Mouse (Mus musculus) CH12.LX (cell line): Measurements from ENCODE around the gene Uvrag.

Experiments used
- CHD2 ChIP-seq: IDR thresholded peaks from 2 replicates; pipeline ENCODE4 v1.6.1; 2011; ENCODE audit warnings: low read length, improper control_type of control experiment
- CTCF ChIP-seq, 2 experiments: IDR thresholded peaks in 1 of 2; conservative IDR thresholded peaks in 1 of 2; 2 replicates each; pipeline ENCODE4 v1.5.1; 2011 to 2012; ENCODE audit warnings: low read depth in 2 of 2, low read length in 2 of 2, improper control_type of control experiment in 1 of 2, inconsistent platforms in 1 of 2, mild to moderate bottlenecking in 1 of 2, moderate library complexity in 1 of 2
- E2F4 ChIP-seq: IDR thresholded peaks from 2 replicates; pipeline ENCODE4 v1.6.1; 2011; ENCODE audit warnings: low read depth, low read length, improper control_type of control experiment; ENCODE audit not compliant: insufficient replicate concordance
- JUND ChIP-seq: conservative IDR thresholded peaks from 2 replicates; pipeline ENCODE4 v1.6.1; 2011; ENCODE audit warnings: low read depth, low read length, improper control_type of control experiment
- PAX5 ChIP-seq: IDR thresholded peaks from 2 replicates; pipeline ENCODE4 v1.6.1; 2012; ENCODE audit warnings: low read length, inconsistent platforms, mixed read lengths
- POLR2A ChIP-seq: IDR thresholded peaks from 2 replicates; pipeline ENCODE4 v1.6.1; 2011; ENCODE audit warnings: low read depth, mild to moderate bottlenecking, improper control_type of control experiment, low read length
- POLR2AphosphoS2 ChIP-seq: IDR thresholded peaks from 2 replicates; pipeline ENCODE4 v1.6.1; 2011; ENCODE audit warnings: low read depth, low read length, improper control_type of control experiment
- TBP ChIP-seq: conservative IDR thresholded peaks from 2 replicates; pipeline ENCODE4 v1.6.1; 2011; ENCODE audit warnings: low read depth, low read length, improper control_type of control experiment
- ZKSCAN1 ChIP-seq: IDR thresholded peaks from 2 replicates; pipeline ENCODE4 v1.6.1; 2012; ENCODE audit warnings: low read depth, inconsistent platforms, low read length, improper control_type of control experiment, borderline replicate concordance
- ZNF384 ChIP-seq: IDR thresholded peaks from 2 replicates; pipeline ENCODE4 v1.6.1; 2012; ENCODE audit warnings: low read depth, low read length, improper control_type of control experiment, inconsistent platforms

DNA sequence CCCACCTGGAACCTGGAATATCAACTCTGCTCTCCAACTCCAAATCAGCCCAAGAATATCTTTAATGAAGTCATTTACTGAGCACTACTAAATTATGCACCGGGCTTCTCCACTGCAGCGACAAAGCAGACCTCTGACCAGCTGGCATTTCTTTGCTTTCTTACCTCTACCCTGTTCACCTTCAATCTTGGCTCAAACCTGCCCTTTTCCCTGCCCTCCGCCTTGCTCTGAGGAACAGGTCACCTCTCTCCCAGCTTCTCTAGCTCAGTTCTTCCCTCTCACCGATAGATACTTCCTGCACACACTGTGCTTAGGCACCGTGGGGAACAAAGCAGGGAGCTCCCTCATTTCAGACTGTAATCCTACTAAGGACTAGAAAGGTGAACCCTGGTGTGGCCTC, 18.3 kb downstream of the Uvrag start:
- TF ChIP-seq POLR2A (no peak), TBP (no peak), PAX5 (no peak), CTCF (conservative IDR thresholded peaks at IDR 0.05 in 1 of 2, IDR thresholded peaks at IDR 0.05 in 1 of 2; ENCODE audit: low read depth in 2 of 2, low read length in 2 of 2) (no peak), POLR2AphosphoS2 (no peak), ZNF384 (no peak), CHD2 (no peak), JUND (no peak), E2F4 (no peak), ZKSCAN1 (no peak)
